Mouse (Mus musculus) kidney, postnatal 14 days (tissue): ENCODE measurements around the gene Slc2a5.

ENCODE experiments used
- DNase-seq: peaks from one replicate; pipeline ENCODE4 v3.0.0; 2022; ENCODE audit warnings: mixed read lengths

The Slc2a5 gene

DNA sequence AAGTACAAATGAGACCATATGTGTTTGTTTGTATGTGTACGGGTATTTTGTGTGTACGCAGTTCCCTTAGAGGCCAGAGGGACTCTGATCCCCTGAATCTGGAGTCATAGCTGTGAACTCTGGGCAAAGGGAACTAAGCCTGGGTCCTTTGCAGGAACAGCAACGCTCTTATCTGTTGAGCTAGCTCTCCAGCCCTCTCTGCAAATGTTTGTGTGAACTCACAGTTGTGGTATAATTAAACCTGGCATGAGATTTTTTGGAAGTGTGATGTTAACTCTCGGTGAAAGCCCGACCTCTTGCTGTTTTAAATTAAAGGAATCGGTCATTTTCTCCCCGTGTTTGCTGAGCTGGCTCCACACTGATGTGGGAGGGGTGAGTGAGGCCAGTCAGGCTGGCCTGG lies 13.4 kb upstream of the Slc2a5 start:
- DNase-seq, result no peak

DNA sequence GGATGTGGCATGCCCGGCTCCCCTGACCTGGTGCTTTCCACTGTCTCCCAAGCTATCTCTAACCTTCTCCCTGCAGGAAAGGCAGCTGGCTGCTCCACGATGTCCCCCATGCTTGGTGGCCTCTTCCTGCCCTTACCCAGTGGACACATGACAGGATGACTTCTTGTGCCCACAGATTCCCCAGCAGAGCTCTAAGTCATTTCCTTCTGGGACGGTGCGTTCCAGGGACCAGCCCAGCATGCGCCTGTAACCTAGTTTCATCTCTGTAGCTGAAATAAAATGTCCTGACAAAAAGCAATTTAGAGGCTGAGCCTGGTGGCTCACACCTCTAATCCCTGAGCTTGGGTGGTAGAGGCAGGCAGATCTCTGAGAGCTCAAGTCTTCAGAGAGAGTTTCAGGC lies 12.4 kb upstream of the Slc2a5 start:
- no peak for DNase-seq

DNA sequence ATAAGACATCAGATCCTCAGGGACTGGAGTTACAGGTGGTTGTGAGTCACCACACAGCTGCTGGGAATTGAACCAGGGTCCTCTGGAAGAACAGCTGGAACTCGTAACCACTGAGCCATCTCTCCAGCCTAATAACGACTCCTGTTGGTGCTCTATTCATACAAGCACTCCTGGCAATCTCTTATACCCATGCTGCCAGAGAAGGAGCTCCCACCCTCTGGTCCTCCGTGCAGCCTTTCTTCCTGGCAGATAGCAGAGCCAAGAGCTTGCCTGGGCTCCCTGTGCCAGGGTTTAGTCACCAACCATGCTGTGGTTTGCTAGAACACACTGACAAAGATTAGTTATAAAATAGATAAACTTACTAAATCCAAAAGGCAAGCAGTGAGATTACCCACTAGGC lies 9.4 kb upstream of the Slc2a5 start:
- DNase-seq, result no peak

DNA sequence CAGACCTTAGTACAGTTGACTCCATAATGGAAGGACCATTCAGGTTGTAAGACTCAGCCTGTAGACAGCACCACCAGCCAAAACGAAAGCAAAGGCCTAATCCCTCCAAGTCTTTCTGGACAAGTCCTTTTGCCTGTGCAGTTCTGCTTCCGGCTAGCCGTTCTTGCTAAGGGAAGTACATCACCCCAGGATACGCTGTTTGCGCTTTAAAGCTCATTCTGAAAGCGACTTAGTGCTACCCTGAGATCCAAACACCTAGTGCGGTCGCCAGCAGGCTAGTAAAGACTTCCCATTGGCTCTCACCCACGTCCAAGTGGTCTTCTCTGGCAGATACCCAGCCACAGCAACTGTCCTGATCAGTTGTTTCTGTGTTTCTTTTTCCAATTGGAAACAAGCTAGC lies 8.7 kb upstream of the Slc2a5 start:
- no peak for DNase-seq

DNA sequence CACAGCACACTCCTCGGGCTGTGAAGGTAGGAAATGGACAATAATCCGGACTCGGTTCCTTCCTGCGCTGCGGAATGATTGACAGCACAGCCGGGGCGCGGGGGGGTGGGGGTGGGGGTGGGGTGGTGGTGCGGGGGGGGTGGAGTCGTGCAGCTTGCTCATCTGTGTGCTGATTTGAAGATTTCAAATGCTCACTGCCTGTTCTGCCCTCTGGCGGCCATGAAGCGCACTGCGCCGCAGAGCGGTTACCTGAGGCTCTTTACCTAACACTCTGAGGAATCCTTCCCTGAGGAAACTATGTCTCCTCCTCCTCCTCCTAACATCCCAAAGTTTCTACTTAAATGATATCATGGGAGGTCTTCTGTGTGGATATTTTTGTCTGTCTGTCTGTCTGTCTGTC lies 6.2 kb upstream of the Slc2a5 start:
- peak; percentile 73 for DNase-seq

DNA sequence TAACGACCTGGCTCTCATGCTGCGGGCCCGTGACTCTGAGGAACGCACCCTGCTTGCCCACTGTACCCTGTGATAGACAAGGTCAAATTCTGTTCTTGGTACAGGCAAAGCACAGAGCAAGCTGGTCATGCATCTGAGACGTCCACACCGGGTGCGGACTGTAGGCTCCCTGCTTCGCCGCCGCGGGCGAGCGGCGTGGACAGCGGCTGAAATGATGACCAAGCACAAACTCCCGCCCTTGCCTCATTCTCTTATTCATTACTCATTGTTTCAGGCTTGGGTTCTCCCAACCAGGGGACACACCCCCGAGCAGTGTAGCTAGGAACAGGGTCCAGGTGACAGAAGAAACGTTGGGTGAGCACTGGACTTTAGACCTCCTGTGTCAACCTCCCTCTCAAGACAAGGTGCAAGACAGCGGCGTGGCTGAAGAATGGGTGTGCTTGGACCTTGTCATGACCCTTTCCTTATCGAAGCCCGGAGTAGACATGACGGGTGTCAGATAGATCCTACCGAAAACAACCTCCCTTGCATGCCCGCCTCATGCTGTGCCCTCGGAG lies 4.5 kb upstream of the Slc2a5 start:
- peak; percentile 47 for DNase-seq

DNA sequence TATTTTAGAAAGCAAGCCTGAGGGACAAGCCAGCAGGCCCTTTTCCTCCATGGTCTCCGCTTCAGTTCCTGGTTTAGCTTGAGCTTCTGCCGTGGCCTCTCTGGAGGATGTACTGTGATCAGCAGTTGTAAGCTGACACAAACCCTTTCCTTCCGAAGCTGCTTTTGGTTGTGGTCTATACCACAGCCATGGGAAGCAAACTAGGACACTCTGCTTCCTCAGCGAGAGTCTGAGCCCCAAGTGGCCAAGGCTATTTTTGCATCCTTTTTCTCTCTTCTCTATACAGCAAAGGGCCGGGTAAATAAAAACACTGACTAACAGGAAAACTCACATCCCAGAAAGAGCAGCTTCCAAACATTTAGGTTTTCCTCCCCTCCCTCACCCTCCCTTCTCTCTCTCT lies 1.8 kb upstream of the Slc2a5 start:
- DNase-seq, result no peak

DNA sequence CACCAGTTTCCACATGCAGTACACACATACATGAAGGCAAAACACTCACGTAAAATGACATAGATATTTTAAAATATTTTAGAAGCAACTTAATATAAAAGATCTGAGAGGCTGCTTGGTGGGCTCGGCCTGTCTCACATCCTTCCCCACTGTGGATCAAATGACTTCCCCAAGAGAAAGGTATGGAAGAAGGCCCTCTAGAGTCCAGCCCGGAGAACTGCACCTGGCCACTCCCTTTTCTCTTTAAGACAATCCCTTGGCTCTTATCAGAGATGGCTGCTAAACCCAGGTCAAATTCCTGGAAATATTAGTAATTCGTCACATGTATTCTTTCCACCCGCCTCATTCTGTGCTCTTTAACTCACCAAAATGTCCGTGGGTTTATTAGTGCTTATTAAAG lies 920 bp upstream of the Slc2a5 start:
- DNase-seq, result no peak

DNA sequence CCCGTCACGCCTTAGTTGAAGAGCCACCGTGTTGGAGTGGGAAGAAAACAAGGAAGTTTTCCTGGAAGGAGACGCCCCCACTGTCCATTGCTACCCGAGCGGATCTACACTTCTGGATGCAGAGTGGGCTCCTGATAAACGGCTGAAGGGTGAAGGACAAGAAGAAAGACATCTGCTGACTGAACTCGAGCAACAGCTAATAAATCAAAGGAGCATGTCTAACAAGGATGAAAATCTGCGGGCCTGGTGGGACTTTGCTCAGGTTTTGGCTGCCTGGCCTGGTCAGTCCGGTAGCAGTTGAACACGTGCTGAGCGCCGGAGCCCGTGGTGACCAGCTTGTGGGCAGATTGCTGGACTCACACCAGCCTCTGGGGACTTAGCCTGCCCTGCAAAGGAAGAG lies 557 bp downstream of the Slc2a5 start:
- DNase-seq, result peak; percentile 81

DNA sequence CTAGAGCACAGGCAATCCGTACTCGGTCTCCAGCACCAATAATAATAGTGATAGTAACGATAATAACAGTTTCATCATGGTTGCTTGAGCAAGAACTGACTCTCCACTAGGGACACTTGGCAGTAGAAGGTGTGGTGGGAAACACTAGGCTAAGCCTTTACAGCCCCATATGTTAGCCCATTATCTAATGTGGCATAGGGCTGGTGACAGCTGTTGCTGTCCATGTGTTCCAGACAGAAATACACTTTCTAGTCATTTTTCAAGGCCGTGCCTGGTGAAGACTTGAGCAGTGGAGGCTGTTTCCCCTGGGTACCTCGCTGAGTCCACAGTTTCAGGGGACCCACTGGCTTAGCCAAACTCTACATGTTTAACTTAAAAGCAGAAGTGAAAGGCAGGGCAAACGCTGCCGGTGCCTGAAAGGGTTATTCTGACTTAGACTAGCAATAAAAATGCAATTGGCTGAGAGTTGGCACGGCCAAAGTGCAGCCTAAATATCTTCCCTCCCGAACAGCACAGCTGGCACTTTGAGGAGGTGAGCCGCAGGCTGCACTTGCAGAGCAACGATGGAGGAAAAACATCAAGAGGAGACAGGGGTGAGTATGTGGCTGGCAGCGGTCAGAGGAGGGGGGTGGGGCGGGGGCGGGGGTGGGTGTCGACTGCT lies 1.2 kb downstream of the Slc2a5 start:
- DNase-seq, result peak; percentile 72

DNA sequence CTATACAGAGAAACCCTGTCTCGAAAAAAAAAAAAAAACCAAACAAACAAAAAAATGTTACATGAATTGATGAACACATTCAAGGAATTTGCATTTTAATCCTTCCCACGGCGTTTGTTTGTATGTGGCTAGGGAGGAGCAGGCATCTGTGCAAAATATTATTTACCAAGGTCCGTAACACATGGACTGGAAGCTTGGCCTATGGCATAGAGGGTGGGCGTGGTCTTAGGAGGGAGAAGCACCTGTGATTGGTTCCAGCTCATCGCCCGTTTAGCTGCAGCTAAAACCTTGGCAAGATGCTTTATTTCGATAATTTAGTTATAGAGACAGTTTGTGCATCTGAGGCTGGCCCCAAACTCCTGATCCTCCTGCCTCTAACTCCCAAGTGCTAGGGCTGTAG lies 2.3 kb downstream of the Slc2a5 start:
- no peak for DNase-seq

DNA sequence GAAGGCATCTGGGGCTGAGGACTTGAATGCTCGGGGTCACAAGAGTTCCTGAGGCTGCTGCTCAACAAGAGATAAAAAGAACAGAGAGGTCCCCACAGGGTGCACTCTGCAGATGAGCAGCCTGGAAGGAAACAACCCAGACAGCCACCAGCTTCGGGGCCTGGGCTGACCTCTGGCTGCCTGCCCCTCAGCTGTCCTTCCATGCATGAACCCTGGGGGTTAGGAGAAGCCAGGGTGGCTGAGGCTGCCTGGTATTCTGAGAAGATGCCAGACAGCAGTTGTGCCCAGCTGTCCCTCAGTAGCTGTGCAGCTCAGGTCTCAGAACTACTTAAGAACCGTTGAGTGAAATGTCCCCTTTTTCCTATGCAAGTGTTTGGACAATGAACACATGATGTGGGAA lies 3.4 kb downstream of the Slc2a5 start:
- peak; percentile 17 for DNase-seq

DNA sequence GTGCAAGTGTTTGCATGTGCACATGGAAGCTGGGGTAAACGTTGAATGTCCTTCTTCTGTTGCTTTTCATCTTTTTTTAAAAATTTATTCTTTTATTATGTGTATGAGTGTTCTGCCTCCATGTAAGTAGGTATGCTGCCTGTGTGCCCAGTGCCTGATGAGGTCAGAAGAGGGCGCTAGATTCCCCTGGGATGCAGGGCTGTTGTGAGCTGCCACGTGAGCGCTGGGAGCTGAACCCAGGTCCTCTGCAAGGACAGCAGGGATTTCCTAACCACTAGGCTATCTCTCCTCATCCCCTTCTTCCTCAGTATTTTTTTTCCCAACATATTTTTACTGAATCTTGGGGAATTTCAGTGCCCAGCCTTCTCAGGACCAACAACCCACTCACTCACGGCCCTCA lies 7.3 kb downstream of the Slc2a5 start:
- no peak for DNase-seq

DNA sequence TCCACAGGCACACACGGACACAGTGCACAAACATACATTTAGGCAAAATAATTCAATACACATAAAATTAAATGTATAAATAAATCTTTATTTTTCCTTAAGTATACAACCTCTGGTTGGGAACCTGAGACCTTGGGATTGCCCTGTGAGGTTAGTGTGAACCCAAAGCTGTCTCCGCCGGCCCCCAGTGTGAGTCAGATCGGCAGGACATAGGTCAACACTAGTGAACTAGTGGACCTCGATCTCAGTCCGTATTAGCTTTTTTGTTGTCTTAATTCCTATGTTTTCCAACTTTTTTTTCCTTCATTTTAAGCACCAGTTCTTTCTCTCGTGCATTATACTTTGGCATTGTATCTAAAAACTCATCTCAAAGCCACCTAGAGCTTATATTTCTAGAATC lies 8.8 kb downstream of the Slc2a5 start:
- peak; percentile 35 for DNase-seq

DNA sequence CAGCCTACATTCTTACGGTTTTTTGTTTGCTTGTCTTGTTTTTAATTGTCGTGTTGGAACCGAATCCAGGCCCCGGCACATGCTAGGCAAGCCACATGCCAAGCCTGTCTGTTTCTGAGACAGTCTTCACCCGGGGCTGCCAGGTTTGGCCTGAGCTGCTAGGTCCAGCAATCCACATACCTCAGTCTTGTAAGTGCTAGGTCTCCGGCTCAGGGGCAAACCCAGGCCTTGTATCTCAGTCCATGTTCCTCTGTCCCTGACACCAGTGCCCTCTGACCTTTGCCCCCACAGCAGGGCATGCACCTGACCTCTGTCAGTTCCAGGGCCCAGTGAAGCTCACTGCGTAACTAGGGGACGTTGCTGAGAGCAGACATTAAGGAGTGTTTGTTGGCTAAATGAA lies 9.5 kb downstream of the Slc2a5 start:
- DNase-seq, result no peak

DNA sequence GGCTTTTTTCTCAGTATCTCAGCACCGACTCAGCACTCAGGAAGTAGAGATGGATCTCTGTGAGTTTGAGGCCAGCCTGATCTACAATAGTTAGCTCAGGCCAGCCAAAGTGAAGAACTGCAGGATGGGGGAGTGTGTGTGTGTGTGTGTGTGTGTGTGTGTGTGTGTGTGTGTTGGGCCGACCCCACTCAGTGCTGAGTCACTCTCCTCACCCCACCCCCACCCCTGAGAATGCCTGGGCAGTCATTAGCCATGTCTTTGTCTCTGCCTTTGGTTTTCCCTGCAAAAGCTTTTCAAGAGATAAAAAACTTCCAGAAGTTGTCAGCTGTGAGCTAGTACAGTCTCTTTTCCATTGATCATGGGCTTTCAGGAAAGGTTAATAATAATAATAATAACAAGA lies 11.6 kb downstream of the Slc2a5 start:
- no peak for DNase-seq

DNA sequence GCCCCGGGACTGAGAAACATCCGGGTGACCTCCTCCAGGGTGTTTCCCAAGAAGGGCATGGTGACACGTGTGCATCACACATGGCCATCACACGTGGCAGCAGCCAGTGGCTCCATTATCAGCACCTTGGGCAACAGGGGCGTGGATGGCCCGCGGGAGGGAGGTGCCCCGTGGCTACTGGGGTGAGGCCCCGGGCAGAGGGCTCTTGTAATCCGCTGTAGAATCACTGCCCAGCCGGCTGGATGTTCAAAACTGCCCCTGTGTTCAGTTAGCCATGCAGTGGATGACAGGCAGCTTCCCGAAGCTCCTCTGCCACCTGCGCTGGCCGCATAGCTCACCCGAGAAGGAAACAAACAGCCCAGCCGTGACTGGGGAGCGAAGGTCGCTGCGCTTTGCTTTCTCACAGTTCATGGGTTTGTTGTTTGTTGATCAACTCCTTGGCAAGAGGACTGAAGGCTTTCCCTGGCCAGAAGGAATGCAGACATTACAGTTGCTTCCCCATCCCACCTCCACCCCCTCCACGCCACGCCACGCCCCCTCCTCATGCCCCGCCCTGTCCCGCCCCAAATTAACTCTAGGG lies 13.7 kb downstream of the Slc2a5 start:
- DNase-seq, result peak; percentile 86

DNA sequence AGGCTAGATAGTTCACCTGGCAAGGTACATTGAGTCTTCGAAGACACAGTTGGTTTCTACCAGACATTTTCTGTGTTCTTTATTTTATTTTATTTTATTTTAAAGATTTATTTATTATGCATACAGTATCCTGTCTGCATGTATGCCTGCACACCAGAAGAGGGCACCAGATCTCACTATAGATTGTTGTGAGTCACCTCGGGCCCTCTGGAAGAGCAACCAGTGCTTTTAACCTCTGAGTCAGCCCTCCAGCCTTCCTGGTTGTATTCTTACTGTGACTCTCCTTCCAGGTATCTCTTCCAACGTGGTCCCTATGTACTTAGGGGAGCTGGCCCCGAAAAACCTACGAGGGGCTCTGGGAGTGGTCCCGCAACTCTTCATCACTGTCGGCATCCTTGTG lies 16.2 kb downstream of the Slc2a5 start:
- no peak for DNase-seq

DNA sequence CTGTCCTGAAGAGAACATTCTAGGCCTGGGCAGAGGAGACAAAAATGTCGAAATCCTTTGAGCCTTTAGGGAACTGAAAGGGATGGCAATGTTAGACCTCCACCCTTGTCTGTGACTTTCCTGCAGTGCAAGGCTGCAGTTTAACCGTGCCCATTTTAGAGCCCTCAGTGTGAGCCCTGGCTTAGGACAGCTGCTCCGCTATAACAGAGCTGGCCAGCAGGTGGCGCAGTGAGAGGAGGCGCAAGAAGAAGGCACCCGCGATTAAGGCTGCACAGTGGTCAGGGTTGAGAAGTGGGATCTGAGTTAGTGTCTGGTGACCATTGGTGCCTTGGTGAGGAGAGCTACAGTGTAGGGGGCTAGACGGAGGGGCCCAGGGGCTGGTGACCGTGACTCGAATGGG lies 17.6 kb downstream of the Slc2a5 start:
- DNase-seq, result peak; percentile 72

DNA sequence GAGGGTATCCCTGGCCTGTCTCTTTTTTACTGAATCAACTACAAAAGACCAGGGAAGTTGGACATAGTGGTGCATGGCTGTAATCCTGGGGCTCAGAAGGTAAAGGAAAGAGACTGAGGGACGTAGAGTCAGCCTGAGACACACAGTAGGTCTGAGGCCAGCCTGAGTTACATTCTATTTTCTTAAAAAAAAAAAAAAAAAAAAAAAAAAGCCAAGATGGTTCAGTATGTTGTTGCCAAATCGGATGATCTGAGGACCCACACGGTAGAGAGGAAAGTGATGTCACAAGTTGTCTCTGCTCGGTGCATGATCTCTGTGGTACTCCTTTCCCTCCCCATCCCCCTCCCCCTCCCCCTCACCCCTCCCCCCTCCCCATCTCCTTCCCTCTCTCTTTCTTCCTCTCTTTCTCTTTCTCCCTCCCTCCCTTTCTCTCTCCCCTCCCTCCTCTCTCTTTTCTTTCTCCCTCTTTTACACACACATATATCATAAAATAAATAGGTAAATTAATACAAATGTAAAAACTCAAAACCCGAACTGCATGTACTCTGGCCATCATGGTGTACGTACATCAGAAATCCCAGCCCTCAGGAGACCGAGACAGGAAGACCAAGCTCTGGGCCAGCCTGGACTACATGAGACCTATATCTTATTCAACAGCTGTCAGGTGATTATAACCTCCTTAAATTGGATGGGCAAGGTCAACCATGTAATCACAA lies 18.4 kb downstream of the Slc2a5 start:
- DNase-seq, result no peak

DNA sequence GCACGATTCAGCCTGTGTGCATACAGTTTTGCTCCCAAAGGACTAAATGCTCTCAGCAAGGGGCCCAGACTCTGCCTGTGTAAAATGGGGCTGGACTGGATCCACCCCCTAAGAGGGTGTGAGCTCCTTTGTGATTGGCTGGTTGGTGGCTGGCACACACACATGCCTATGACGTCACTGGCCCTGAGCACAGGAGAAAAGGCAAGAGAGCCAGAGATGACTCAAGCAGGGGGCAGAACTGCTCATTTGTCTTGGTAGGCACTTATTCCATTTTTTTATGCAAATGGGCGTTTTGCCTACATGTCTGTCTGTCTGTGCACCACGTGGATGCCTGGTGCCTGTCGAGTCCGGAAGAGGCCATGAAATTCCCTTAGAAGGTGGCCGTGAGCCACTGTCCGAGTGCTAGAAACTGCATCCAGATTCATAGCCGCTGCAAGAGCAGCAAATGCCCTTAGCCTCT lies 19.0 kb downstream of the Slc2a5 start:
- peak; percentile 49 for DNase-seq

DNA sequence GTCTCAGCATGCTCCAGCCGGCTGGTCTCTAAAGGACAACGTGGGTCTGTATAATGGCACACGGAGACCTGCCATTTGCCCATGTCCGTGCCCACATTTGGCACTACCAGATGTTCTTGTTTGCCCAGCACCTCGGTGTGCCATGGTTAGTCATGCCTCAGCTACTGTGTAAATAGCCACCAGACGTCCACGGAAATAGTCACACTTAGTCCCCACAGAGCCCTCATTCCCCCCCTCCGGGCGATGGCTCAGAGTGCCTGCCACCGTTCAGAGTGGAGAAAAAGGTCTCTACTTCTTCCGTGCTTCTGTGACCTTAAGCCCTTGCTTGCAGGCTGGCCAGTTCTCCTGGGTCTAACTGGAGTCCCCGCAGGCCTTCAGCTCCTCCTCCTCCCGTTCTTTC lies 20.0 kb downstream of the Slc2a5 start:
- DNase-seq, result no peak

DNA sequence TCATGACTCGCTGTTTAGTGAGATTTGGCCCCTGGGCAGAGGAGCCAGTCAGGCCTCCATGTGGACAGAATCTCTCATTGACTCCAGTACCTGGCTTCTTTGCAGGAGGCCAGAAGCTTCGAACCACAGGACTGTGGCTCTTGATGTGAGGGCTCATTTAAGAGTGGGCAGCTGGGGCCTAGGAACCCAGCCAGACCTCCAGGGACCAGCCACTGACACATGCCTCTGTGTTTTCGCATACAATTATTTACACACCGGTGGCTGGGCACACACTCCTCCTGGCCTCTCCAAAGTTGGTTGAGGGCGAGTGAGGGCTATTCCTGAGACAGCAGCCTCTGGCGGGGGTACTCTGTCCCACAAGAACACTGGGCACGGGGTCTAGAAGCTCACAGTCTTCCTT lies 21.3 kb downstream of the Slc2a5 start:
- no peak for DNase-seq

DNA sequence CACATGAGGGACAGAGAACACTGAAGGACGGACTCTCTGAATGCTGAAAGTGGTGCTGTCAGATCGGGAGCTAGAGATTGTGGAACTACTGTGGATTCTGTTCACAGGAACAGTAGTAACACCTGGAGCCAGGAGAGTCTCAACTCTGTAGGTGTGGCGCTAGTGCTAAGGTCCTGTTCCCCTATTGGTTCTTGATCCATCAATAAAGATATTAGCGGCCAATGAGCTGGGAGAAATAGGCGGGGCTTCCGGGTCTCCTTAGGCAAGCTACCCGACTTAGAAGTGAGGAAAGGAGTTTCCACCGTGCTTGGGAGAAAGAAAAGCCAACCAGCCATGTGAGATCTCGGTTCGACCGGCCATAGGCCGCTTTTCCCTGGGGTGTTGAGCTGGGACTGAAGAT lies 25.2 kb downstream of the Slc2a5 start:
- no peak for DNase-seq
